Mouse (Mus musculus): Measurements from ENCODE around the gene Rit1.

GRCm38 (mm10) chr3:88698051-88698450, 18.6 kb upstream of the Rit1 start:
- TF ChIP-seq CTCF (conservative IDR thresholded peaks at IDR 0.05; ENCODE audit: low read length) (no peak), POU5F1 (IDR thresholded peaks at IDR 0.05; ENCODE audit: borderline replicate concordance, low read length) (no peak)
